Mouse (Mus musculus): ENCODE data around the gene Prpf19.

Gene Prpf19

DNA sequence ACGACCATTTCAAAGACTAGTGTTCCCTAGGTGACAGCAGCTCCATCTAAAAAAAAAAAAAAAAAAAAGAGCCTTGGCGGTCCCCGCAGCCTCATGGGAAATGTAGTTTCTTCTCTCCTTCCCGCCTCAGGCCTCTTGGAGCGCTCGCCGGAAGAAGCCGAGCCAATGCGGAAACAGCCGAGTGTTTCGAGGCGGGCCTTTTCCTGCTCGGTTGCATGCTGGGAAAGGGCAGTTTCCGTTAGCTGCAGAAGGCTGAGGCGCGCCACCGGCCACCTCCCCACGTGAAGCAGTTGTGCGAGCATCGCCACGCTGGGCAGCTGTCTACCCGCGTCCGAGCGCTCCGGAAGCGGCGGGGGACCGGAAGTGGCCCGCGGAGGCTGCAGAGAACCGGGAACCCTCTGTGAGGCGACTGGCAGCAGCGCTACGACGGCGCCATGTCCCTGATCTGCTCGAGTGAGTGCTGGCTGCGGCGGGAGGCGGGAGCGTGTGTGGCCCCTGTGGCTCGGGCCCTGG, at the start of gene Prpf19:
Gene Prpf19 (plus strand): TSS at position 216 of the 513 bp plus-strand sequence.
- in situ Hi-C loops (cut with MboI, MseI), result loop anchor here in 1 of 2 experiments (25.0 kb wide), 1 partner anchor 1567 kb away; the partner anchor contains the start of gene Mpeg1

DNA sequence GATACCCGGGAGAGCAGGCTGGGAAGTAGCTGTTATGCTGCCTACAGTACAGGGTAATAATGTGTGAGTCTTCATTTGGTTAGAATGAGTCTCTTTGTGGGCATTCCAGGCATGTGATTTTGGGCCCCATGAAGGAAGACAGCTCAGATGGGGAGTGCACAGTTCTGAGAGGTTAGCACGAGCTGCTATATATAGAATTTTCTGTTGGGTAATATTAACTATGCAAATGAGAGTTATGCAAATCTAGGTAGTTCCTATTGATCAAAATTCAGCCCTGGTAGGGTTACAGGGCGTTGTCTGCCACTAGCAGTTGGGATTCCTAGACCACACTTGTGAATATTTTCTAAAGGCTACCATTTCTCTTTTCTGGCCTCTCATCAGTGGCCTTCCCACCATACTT, 49.6 kb upstream of the Prpf19 start:
- in situ Hi-C loops (cut with MboI, MseI), result loop anchor here in 1 of 2 experiments (5.0 kb wide), 1 partner anchor 37 kb away; the partner anchor contains the start of gene Tmem109

DNA sequence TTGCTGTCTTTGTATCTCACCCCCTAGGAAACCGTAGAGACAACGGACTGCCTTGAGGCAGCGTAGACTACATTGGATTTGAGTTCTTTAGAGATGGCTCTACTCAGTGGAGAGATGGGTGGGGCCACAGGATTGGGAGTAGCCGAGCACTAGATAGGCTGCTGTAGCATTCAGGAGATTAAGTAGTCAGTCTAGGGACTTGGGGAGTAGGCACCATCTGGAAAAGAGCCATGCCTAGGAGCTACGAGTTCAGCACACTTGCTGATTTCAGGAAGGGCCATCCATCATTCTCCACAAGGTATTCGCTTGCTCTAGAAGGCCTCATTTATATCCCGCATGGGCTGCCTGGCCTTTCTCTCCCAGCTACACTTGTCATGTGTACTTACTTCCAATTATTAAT, 48.9 kb upstream of the Prpf19 start:
- in situ Hi-C loops (cut with MboI, MseI), result loop anchor here in 1 of 2 experiments (5.0 kb wide), 1 partner anchor 36 kb away; the partner anchor contains the start of gene Tmem109

DNA sequence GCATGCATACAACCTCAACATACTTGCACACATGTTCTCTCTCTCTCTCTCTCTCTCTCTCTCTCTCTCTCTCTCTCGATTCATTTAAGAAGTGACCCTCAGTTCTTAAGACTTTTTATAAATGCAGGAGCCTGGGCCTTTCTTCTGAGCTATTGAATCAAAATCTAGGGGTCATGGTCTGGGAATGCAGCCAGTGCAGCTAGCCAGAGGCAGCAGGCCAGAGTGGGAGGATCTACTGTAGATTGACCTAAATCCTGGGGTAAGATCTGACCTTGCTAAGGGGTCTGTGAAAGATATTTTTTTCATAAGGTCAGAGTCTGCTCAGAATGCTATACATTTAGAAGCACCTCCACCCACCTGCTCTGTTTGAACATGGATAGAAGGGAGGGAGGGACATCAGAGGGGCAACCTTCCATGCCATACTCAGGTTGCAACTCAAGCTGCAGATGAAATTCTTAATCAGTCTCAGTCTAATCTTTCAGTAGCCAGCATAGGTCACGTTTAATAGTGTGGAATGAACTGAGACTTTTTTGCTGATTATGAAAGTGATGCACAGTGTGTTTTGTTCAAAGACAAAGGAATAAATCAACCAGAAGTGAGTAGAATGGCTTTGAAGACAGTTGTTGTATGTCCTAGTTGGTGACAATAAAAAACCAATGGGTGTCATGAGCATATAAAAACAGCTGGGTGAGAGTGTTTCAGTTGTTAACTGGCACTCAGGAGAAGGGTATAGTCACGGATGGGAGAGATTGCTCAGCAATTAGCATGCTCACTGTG, 47.5 kb upstream of the Prpf19 start:
- in situ Hi-C loops (cut with MboI, MseI), result loop anchor here in 1 of 2 experiments (5.0 kb wide), 1 partner anchor 35 kb away; the partner anchor contains the start of gene Tmem109

DNA sequence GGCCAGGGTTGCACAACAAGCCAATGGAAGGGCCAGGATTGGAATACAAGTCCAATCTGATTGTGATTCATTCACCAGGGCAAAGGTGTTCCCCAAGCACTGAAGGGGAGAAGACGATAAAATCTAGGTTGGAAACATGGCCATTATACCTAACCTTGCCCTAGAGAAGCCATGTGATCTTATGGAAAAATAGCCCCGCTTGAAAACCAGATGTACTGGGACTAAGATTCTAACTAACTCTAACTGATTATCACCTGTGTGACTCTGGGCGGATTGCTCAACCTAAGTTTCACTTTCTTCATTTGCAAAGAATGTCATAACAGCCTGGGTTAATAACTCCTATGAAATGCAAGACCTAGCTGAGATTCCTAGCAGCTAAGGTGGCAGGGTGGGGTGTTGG, 39.6 kb upstream of the Prpf19 start:
- in situ Hi-C loops (cut with MboI, MseI), result no loop called here

DNA sequence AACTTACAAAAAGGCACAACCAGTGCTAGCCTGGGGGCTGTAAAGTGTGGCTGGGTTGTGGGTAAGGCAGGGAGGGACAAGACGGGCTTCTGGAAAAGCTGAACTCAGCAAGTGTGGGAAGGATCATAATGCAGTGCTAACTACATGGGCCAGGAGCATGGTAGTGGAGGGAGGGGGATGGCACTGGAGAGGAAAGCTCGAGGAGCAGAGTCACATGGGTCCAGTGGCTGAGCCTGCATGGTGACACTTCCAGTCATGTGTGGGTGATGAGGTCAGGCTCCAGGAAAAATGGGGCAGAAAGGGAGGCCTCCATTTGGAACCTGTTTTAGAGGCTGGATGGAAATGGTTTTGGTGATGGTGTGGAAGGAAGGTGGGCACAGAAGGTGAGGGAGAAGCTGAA, 38.5 kb upstream of the Prpf19 start:
- in situ Hi-C loops (cut with MboI, MseI), result no loop called here

DNA sequence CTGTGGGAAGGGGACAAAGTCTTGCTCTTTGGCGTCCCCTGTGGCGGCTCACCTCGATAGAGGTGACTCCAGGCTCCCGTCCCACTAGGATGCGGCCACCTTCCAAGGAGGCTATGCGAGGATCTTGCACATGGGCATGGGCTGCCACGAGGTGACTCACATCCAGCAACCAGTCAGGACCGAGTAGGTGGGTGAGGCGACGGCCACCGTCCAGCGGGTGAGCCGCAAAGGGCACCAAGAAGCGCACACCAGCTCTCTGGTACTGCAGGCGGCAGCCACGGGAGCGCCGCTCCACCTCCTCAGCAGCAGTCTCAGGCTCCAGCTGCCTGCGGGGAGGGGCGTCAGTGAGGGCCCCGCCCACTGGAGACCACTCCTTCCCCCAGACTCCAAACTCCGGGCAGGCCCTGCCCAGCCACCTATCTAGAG, 34.9 kb upstream of the Prpf19 start:
- in situ Hi-C loops (cut with MboI, MseI), result no loop called here

- in situ Hi-C loops (cut with MboI, MseI), result no loop called here
Measured at GRCm38 (mm10) chr19:10866351-10866750, 28.7 kb upstream of the Prpf19 start.

GRCm38 (mm10) chr19:10867946-10868622, 26.9 kb upstream of the Prpf19 start:
- in situ Hi-C loops (cut with MboI, MseI), result no loop called here

- in situ Hi-C loops (cut with MboI, MseI), result no loop called here
Measured at GRCm38 (mm10) chr19:10868623-10869141, 26.3 kb upstream of the Prpf19 start.

DNA sequence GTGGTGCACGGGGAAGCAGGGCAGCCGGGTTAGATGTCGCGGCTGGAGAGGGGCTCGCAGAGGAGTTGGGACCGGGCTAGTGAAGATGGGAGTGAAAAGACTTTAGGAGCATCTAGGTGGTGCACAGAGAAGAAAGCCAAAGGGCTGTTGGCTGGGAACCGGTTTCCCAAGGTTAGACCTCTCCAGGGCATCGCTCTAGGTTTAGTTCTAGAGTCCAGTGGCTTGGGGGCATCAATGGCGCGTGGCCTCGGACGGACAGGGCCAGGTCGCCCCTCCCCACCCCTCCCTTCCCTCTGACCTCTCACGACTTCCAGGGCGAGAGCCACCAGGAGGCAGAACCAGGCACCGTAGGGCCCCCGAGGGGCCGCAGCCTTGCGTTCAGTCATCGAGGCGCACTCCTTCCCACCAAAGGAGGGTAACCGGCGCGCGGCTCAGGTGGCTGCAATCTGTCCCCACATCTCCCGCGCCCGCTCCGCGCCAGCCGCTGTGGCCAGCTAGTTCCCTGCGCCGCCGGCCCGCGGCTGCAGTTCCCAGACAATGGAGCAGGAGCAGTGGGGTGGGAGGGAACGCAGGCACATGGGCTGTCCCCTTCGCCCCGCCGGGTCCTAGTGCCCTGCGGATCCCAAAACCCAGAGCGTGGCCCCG, 25.7 kb upstream of the Prpf19 start:
- in situ Hi-C loops (cut with MboI, MseI), result no loop called here

DNA sequence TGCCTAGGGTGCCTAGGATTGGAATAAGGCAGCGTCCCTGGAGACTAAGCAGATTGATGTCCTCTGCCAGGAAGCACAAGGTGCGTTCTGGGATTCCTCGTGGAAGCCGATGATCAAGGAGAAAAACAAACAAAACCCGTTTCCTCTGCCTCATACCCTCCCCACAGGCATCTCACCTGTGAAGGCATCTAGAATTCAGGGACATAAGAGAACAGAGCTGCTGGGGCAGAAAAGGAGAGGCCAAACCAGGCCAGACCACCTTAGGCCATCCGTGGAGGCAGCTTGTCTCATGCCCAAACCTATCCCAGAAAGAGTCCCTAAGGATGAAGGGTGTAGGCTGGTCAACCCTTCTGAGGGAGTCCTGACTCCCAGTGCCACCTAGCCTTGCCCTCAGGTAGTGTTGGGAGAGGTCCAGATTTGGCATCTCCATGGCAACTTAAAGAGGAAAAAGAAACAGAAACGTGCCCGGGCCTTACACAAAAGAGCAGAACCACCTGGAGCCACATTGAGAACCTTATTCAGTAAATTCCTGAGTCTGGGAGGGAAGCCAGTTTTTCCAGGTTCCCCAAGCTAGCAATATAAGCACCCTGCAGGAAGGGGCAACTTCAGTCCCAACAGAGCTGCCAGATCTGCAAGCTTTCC, 25.0 kb upstream of the Prpf19 start, which contains the start of gene Tmem132a:
Gene Tmem132a (minus strand): TSS at position 55 of the 642 bp plus-strand sequence.
- in situ Hi-C loops (cut with MboI, MseI), result no loop called here

GRCm38 (mm10) chr19:10870676-10871075, 24.4 kb upstream of the Prpf19 start:
- in situ Hi-C loops (cut with MboI, MseI), result no loop called here

DNA sequence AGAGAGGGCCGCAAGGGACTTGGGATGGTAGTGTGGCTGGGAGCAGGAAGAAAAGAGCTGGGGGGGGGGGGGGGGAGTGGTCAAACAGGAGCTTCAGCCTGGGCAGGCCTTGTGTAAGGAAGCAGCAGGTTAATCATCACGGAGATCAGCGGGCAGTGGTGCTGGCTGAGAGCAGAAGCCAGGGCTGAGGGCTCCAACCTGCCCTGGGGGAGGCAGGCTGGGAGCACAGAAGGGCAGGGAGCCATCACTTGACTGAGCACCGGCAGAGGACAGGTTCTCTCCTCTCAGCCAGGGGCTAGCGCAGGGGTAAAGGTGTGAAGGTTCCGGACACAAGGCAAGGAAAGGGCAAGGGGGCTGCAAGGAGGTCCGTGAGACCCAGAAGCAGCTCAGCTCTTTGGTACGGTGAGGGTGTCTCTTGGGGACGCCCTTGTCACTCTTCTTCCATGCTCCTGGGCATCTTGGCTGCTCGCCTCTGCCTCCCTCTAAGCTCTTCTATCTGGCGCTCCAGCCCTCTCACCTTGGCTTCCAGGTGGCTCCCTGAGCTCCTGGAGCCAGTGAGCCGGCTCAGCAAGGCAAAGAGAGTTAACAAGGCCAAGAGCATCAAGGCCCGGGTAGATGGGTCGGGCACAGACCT, 23.6 kb upstream of the Prpf19 start:
- in situ Hi-C loops (cut with MboI, MseI), result no loop called here

GRCm38 (mm10) chr19:10878201-10878837, 16.7 kb upstream of the Prpf19 start:
- in situ Hi-C loops (cut with MboI, MseI), result loop anchor here in 1 of 2 experiments (25.0 kb wide), 1 partner anchor 1584 kb away; the partner anchor contains the start of gene Mpeg1

- in situ Hi-C loops (cut with MboI, MseI), result loop anchor here (5.0 to 25.0 kb wide), 2 partner anchors 33 to 1582 kb away; partner anchors contain the start of gene Mpeg1 (in 1 of the 2)
Measured at GRCm38 (mm10) chr19:10880085-10880974, 14.7 kb upstream of the Prpf19 start.

DNA sequence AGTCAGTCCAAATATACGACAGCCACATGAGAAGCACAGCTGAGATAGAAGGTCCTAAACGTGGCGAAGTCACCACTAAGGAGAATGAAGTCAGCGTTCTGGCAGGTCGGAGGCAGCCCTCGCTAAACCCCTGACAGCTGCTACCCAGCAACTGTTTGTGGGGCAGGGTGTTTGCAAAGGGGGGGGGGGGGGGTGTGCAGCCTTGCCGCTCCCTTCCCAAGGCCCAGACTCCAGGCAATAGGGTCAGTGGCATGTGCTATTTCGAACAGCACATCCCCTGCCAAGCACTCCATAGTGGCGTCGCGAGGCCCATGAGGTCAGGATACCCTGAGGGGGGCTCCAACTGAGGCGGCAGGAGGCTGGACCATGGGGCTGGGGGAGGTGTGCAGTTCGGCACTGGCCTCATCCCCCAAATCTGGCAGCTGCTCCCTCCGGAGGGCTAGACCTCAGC, 14.0 kb upstream of the Prpf19 start:
- in situ Hi-C loops (cut with MboI, MseI), result loop anchor here (5.0 to 25.0 kb wide), 2 partner anchors 34 to 1581 kb away; partner anchors contain the start of gene Mpeg1 (in 1 of the 2)

DNA sequence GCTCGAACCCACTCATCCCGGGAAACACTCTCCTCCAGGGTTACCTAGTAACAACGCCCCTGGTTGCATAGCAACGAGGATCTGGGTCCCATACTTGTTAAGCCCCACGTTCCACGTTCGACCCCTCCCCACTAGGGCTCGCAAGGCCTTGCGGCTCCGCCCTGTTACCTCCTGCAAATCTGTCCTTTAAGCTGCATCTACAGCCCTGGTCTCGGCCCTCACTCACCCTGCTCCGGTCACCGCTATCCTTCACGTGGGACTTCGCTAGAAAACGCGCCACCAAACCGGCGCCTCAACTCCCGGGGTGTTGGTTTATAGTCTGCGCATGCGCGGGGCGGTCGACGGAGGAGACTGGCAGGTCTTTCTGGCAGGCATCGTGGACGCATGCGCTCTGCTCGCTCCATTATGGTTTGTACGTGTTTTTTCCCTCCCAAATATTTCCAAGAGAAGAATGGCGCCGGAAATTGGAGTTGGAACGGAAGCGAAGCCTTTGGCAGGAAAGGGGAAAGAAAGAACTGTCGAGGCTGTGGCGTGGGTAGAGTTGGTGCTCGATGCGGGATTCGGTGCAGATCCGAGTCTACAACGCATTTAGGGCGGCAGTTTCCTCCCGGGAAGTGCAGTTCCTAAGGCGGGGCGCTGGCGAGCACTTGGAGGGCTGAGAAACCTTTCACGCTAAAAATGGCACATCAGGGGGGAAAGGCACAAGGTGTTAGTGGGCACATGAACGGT, 13.4 kb upstream of the Prpf19 start, which contains the start of gene Tmem109:
Gene Tmem109 (minus strand): TSS at position 576 of the 729 bp plus-strand sequence.
- in situ Hi-C loops (cut with MboI, MseI), result loop anchor here (5.0 to 25.0 kb wide), 2 partner anchors 34 to 1581 kb away; partner anchors contain the start of gene Mpeg1 (in 1 of the 2)
